Mouse (Mus musculus) regulatory T cell (primary cell): ENCODE results near the gene Rab33b.
"Not testable (repeated sequence)": the region's sequence is repeated elsewhere in the genome, so short reads cannot be mapped to it uniquely, and the experiment has no call there.

Experiments
- in situ Hi-C: fragments of 300-600 bp; cut with MboI, MseI; formaldehyde crosslinking; loops from one replicate; pipeline ENCODE4 v1.15.1; 2025; ENCODE audit warnings: high pct_unique_total_duplicates

Rab33b gene

DNA sequence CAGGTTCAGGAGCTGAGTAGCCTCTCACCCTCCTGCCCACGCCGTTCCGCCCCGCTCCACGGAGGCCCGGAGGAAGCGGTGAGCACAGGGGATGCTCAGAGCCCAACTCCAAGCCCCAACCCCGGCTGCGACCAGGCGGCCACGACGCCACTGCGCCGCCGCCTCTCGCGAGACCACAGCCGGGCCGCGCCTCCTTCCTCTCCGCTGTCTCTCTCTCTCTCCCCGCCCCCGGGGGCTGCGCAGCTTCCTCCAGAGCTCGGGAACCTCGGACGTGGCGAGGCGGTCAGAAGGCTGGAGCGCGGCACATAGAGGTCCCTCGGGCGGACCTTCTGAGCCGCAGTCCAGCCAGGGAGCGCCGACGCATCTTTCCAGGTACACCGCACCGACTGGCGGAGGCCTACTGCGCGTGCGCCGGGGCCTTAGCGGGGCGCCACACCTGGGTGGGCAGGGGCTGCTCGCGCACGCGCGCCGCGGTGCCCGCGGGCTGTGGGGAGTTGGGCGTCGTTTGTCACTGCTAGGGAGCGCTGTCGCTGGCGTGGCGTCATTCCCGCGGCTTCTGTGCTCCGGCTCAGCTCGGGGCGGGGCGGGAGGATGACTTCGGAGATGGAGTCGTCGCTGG lies at the start of gene Rab33b:
TSS of gene Rab33b (plus strand) at position 180 of the 619 bp plus-strand sequence.
- in situ Hi-C loops = no loop called here

GRCm38 (mm10) chr3:51434364-51434763 lies 49.4 kb upstream of the Rab33b start:
- in situ Hi-C loops = not testable (repeated sequence)

DNA sequence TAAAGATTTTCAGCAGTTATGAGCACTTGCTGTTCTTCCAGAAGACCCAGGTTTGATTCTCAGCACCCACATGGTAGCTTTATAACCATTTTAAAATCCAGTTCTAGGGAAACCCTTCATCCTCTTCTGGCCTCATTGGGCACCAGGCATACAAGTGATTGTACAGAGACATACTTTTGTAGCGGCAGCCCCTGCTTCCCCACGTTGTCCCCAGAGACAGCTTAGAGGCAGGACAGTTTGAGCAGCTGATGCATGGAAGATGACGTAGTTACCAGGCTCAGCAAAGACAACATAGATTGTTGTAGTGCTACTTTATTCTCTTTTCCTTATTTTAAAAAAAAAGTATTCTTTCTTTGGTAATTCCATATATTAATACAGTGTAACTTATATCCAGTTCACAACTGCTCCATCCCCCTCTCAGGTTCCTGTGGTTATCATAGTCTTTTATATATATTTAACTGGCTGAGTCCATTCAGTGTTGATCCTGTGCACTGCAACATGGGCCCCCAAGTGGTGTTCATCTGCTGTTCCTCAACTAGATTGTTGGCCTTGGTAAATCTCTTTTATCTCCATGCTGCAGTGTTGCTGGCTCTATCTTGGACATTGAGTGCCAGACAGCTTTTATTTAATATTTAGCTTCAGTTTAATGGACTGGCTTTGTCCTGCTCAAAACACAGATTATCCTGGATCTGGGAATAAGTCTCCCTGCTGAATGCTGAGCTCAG lies 48.7 kb upstream of the Rab33b start:
- in situ Hi-C loops = no loop called here

DNA sequence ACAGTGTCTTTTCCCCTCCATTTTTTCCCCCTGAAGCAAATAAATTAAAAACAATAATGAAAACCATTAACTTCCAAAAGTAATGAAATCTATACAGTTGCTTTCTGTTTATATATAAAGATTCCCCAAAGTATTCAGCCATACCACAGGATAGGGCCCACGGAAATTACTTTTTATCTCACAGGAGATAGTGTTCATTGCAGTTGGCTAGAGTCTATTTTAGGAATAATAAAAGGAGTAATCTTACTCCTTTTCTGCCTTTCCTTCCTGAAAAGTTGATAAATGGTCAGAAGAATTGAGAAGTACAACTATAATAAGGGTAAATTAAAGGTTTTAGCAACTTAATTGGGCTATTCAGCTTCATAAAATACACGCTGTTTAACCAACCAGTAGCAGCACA lies 15.2 kb upstream of the Rab33b start:
- in situ Hi-C loops = no loop called here

GRCm38 (mm10) chr3:51475706-51476105 lies 8.0 kb upstream of the Rab33b start:
- in situ Hi-C loops = no loop called here

DNA sequence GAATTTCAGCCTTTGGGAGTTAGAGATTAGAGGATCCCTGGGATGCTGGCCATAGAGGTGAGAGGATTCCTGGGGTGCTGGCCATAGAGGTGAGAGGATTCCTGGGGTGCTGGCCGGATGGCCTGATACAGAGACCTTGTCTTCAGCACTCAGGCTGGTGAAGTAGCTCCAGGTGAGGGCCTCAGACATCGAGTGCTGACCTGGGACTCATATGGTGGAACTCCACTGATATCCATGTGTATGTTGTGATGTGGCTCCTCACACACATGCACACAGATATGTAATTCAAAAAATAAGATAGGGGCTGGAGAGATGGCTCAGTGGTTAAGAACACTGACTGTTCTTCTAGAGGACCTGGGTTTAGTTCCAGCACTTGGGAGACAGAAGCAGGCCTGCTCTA lies 3.8 kb upstream of the Rab33b start:
- in situ Hi-C loops = no loop called here

DNA sequence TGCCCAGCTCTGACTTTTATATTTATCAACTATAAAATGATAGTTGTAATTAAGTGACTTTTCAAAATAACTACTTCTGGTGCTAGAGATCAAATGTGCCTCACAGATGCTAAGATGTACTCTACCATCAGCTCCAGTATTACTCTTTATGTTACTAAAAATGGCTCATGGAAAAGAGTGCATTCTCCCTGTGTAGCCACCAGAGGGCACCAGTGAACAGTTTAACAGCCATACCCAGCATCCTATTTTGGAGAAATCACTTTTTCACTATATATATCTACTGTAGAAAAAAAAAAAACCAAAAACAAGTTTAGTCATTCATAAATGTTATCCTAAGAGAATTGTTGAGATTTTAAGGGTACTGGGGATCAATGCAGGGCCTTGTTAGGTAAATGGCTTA lies 2.7 kb upstream of the Rab33b start:
- in situ Hi-C loops = no loop called here

DNA sequence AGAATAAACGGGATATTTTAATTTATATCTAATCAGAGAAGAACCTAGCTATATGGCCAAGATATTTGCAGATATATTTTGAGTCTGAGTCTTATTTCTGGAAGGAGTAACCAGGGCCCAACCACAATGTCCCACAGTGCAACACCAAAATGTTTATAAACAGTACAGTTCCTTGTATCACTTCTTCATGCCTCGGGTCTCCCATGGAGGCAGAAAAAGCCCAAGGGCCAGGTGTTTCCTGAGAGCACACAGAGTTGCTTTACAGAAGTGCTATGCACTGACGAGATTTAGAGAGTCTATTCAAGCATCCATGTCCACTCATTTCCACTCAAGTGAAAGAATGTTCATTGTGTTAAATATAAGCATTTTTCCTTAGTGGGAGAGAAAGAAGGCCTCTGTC lies 1.8 kb upstream of the Rab33b start:
- in situ Hi-C loops = no loop called here

DNA sequence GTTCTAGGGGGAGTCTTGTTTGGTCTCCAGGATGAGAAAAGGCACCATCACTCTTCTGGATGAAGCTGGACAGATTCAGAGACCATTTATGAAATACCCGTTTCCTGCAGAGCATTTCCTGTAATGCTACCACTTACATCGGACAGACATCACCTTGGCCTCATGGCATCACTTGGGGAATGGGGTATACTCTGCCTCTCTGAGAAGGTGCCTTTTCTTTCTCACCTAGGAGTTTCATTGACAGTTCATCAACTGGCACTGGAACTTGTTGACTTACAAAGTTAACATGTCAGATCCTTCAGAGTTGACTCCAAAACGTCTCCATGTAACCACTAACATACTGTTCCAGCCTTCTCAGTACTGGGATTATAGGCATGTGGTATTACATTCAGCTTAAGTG lies 939 bp upstream of the Rab33b start:
- in situ Hi-C loops = no loop called here

- in situ Hi-C loops = no loop called here
Measured at GRCm38 (mm10) chr3:51484370-51484769, 650 bp downstream of the Rab33b start.

- in situ Hi-C loops = no loop called here
Measured at GRCm38 (mm10) chr3:51485347-51485746, 1.6 kb downstream of the Rab33b start.

DNA sequence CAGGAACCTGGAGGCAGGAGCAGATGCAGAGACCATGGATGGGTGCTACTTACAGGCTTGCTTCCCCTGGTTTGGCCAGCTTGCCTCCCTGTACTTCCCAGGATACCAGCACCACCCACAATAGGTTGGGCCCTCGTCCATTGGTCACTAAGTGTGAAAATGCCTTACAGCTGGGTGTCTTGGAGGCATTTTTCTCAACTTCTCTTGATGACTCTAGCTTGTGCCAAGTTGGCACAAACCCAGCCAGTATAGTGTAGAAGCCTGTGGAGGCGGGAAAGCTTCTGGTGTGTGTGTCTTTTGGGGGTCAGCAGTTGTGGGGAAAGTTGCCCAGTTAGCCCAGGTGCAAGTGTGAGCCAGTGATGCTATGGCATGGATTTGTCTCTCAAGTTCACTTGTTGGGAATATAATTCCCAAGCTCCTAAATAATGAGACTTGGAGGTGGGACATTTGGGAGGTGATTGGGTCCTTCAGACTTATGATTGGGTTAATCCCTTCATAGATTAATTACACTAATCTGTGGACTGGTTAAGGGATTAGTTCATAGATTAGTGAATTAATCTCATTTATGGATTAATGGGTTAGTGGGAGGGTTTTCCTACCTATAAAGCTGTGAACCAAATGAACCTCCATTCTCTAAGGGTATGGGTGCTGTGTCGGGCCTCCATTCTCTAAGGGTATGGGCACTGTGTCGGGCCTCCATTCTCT lies 2.9 kb downstream of the Rab33b start:
- in situ Hi-C loops = no loop called here

GRCm38 (mm10) chr3:51490088-51490753 lies 6.5 kb downstream of the Rab33b start:
- in situ Hi-C loops = no loop called here

- in situ Hi-C loops = no loop called here
Measured at GRCm38 (mm10) chr3:51493272-51493838, 9.6 kb downstream of the Rab33b start.

DNA sequence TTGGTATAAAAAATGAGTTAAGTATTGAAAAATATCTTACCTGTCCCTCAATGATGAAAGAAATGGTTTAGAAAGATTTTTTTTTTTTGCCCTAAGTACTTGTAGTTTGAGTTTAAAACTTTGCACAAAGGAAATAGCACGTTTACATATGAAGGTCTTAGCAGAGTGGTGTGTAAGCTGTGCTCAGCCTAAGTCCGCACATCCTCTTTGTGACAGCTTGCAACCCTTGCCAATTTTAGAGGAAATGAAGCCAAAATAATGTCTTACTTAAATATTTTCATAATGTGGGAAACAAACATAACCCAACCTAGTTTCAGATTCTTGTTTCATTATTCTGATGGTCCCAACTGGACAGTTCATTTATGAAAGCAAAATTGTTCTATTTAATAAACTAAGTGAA lies 10.7 kb downstream of the Rab33b start:
- in situ Hi-C loops = no loop called here

- in situ Hi-C loops = no loop called here
Measured at GRCm38 (mm10) chr3:51495646-51496045, 11.9 kb downstream of the Rab33b start.

- in situ Hi-C loops = no loop called here
Measured at GRCm38 (mm10) chr3:51497978-51498377, 14.3 kb downstream of the Rab33b start.

GRCm38 (mm10) chr3:51498659-51499058 lies 14.9 kb downstream of the Rab33b start:
- in situ Hi-C loops = no loop called here

DNA sequence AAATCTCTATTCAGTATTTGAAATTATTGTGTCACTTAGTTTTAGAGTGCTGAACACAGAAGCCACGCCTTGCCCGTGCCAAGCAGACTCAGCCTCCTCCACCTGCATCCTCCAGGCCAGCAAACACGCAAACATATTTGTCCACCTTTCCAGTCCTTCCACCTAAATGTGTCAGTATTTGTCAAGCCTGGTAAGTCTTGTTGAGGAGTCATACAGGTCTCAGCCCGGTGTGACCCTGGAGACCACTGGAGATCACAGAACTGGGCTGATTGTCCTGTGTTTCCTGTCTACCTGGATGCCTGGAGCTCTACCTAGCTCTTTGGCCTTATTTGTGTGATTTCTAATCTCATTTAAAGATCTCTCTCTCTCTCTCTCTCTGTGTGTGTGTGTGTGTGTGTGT lies 16.2 kb downstream of the Rab33b start:
- in situ Hi-C loops = loop anchor here (10.0 kb wide), 1 partner anchor 1715 kb away; no protein-coding TSS in a partner anchor

GRCm38 (mm10) chr3:51504385-51504952 lies 20.7 kb downstream of the Rab33b start:
- in situ Hi-C loops = loop anchor here (10.0 kb wide), 1 partner anchor 1710 kb away; no protein-coding TSS in a partner anchor

DNA sequence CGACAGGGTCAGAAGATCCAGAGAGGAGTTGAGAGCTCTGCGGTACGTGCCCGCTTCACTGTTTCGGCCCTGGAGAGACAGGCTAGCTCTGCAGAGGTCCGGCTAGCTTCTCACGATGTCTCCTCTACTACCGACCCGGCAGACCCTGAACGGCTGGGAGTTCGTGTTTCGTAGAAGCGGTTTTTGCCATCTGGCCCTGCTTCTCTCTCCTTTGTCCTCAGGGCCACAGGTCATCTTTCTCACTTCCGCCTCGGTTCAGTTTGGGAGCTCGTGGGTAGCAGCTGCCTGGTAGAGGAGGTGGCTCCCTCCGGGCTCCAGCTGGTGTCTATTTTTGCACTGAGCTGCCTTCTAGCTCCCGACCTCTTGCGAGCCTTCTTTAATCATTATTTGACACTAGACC lies 21.7 kb downstream of the Rab33b start:
- in situ Hi-C loops = loop anchor here (5.0 to 10.0 kb wide), 2 partner anchors 737 to 1709 kb away; no protein-coding TSS in a partner anchor
